Mouse (Mus musculus) frontal cortex, postnatal 14 days (tissue): ENCODE data around the gene Zmym2.
"Not testable (repeated sequence)": the region's sequence is repeated elsewhere in the genome, so short reads cannot be mapped to it uniquely, and the experiment has no call there.

Source experiments
- DNase-seq, 2 experiments: peaks; one replicate each; pipeline ENCODE4 v3.0.0; 2022; ENCODE audit warnings: low spot score in 2 of 2

Zmym2 gene

GRCm38 (mm10) chr14:56886594-56887513 lies at the start of gene Zmym2:
Zmym2 (plus strand) TSS chr14:56886653.
- peak; percentile 65 to 66 for DNase-seq

- no peak for DNase-seq
These were observed 42.4 kb upstream of the Zmym2 start for GRCm38 (mm10) chr14:56844033-56844432.

- no peak for DNase-seq
These were observed 41.9 kb upstream of the Zmym2 start for GRCm38 (mm10) chr14:56844507-56844906.

- DNase-seq: no peak
These were observed 38.1 kb upstream of the Zmym2 start for GRCm38 (mm10) chr14:56848322-56848721.

- DNase-seq: no peak
These were observed 36.8 kb upstream of the Zmym2 start for GRCm38 (mm10) chr14:56849681-56850080.

GRCm38 (mm10) chr14:56864041-56864440 lies 22.4 kb upstream of the Zmym2 start:
- DNase-seq: no peak

GRCm38 (mm10) chr14:56864641-56865040 lies 21.8 kb upstream of the Zmym2 start:
- no peak for DNase-seq

GRCm38 (mm10) chr14:56865112-56865511 lies 21.3 kb upstream of the Zmym2 start:
- not testable (repeated sequence) for DNase-seq

GRCm38 (mm10) chr14:56873525-56873924 lies 12.9 kb upstream of the Zmym2 start:
- DNase-seq: no peak

GRCm38 (mm10) chr14:56875586-56876159 lies 10.8 kb upstream of the Zmym2 start:
- DNase-seq: no peak

GRCm38 (mm10) chr14:56881271-56881670 lies 5.2 kb upstream of the Zmym2 start:
- DNase-seq: no peak

- no peak for DNase-seq
These were observed 3.0 kb upstream of the Zmym2 start for GRCm38 (mm10) chr14:56883431-56883830.

GRCm38 (mm10) chr14:56885308-56885771 lies 1.1 kb upstream of the Zmym2 start:
- peak; percentile 72 to 78 for DNase-seq

- DNase-seq: peak; percentile 67 to 74
These were observed 363 bp upstream of the Zmym2 start for GRCm38 (mm10) chr14:56885986-56886593.

GRCm38 (mm10) chr14:56887514-56887880 lies 1.0 kb downstream of the Zmym2 start:
- no peak for DNase-seq

- DNase-seq: peak; percentile 48 to 70
These were observed 1.4 kb downstream of the Zmym2 start for GRCm38 (mm10) chr14:56887887-56888286.

- DNase-seq: no peak
These were observed 2.0 kb downstream of the Zmym2 start for GRCm38 (mm10) chr14:56888416-56888815.

- DNase-seq: no peak
These were observed 8.0 kb downstream of the Zmym2 start for GRCm38 (mm10) chr14:56894417-56894816.

- no peak for DNase-seq
These were observed 10.1 kb downstream of the Zmym2 start for GRCm38 (mm10) chr14:56896521-56896920.

- DNase-seq: no peak
These were observed 11.0 kb downstream of the Zmym2 start for GRCm38 (mm10) chr14:56897475-56897874.

GRCm38 (mm10) chr14:56899656-56900055 lies 13.2 kb downstream of the Zmym2 start:
- no peak for DNase-seq

GRCm38 (mm10) chr14:56903039-56903438 lies 16.6 kb downstream of the Zmym2 start:
- DNase-seq: no peak

GRCm38 (mm10) chr14:56905696-56906095 lies 19.2 kb downstream of the Zmym2 start:
- DNase-seq: no peak
